Mouse (Mus musculus) forebrain, embryonic 16.5 days (tissue): ENCODE results near the gene Zcchc14. TPM values are rescaled to one million over a fixed set of nuclear protein-coding genes. Genes with fewer than 3 reads are reported as not detected.

ENCODE experiments used
- ATAC-seq: fragments of 200-750 bp; cut with Nextera tagmentation; 2 replicates; pipeline ENCODE4 v1.8.0; 2017; ENCODE audit warnings: mild to moderate bottlenecking, moderate library complexity
- H3K27ac ChIP-seq: fragments of 300-500 bp; sonication (generic); 2 replicates; pipeline ENCODE4 v1.5.1; 2014; ENCODE audit warnings: low read length, control low read depth
- H3K27me3 ChIP-seq: fragments of 300-500 bp; sonication (generic); replicated peaks from 2 replicates; pipeline ENCODE4 v1.6.1; 2014; ENCODE audit warnings: low read length; ENCODE audit not compliant: control insufficient read depth, insufficient read depth
- H3K36me3 ChIP-seq: fragments of 300-500 bp; sonication (generic); 2 replicates; pipeline ENCODE4 v1.6.1; 2014; ENCODE audit not compliant: control insufficient read depth, insufficient read depth
- H3K4me1 ChIP-seq: fragments of 300-500 bp; sonication (generic); replicated peaks from 2 replicates; pipeline ENCODE4 v1.6.1; 2014; ENCODE audit warnings: low read length; ENCODE audit not compliant: control insufficient read depth, insufficient read depth
- H3K4me2 ChIP-seq: fragments of 300-500 bp; sonication (generic); 2 replicates; pipeline ENCODE4 v1.6.1; 2014; ENCODE audit warnings: mild to moderate bottlenecking, low read length, control low read depth
- H3K4me3 ChIP-seq: fragments of 300-500 bp; sonication (generic); replicated peaks from 2 replicates; pipeline ENCODE4 v1.5.1; 2014; ENCODE audit warnings: mild to moderate bottlenecking, low read length, control low read depth
- H3K9ac ChIP-seq: fragments of 300-500 bp; sonication (generic); replicated peaks from 2 replicates; pipeline ENCODE4 v1.6.1; 2014; ENCODE audit warnings: low read depth, low read length, control low read depth
- H3K9me3 ChIP-seq: fragments of 300-500 bp; sonication (generic); 2 replicates; pipeline ENCODE4 v1.6.1; 2016; ENCODE audit warnings: low read length; ENCODE audit not compliant: control insufficient read depth
- WGBS: fragments of 180-500 bp; shearing (Covaris S2); extraction: QIAGEN DNeasy Blood & Tissue Kit; methylation state at CpG from one replicate; pipeline ENCODE4 v1.1.7; 2014; 5-methylcytosine and 5-hydroxymethylcytosine counted together
- polyA plus RNA-seq: library from polyadenylated mRNA; unstranded; fragments of >200 nt; fragmentation: Nextera tagmentation; extraction: Ambion mirVana; gene quantifications from 2 replicates; pipeline ENCODE4 v1.2.1, GENCODE M21; 2015

Zcchc14 gene
- polyA plus RNA-seq, 1 experiment from 2014 or later, result 37.3 TPM

GRCm38 (mm10) chr8:121560432-121561100 is 92.1 kb downstream of the Zcchc14 start:
- ATAC-seq, result no peak
- peaks cover 5% of the 10 kb centered on the region; the same call in 1 of the 2 replicates for H3K36me3 ChIP-seq
- no peak overlapping the region for H3K4me3 ChIP-seq
- no peaks in the 10 kb centered on the region for H3K4me1 ChIP-seq
- no peak overlapping the region for H3K9ac ChIP-seq
- H3K9me3 ChIP-seq, result no peaks in the 10 kb centered on the region
- H3K4me2 ChIP-seq, result no peak overlapping the region
- WGBS, result 94% methylated on average over 7 of the region's 7 CpGs
- no peak overlapping the region for H3K27ac ChIP-seq
- no peaks in the 10 kb centered on the region for H3K27me3 ChIP-seq

GRCm38 (mm10) chr8:121559801-121560200 is 92.9 kb downstream of the Zcchc14 start:
- Histone ChIP-seq H3K9me3 (no peaks in the 10 kb centered on the region), H3K4me3 (no peak overlapping the region), H3K4me2 (no peak overlapping the region), H3K36me3 (peaks cover 5% of the 10 kb centered on the region; the same call in 1 of the 2 replicates), H3K4me1 (no peaks in the 10 kb centered on the region), H3K27ac (no peak overlapping the region), H3K9ac (no peak overlapping the region), H3K27me3 (no peaks in the 10 kb centered on the region)
- ATAC-seq, result no peak
- WGBS, result 94% methylated on average over 12 of the region's 12 CpGs

GRCm38 (mm10) chr8:121558538-121558937 is 94.2 kb downstream of the Zcchc14 start:
- peaks cover 9% of the 10 kb centered on the region; the same call in 1 of the 2 replicates for H3K36me3 ChIP-seq
- 92% methylated on average over 16 of the region's 16 CpGs for WGBS
- no peak for ATAC-seq

GRCm38 (mm10) chr8:121557746-121558145 is 95.0 kb downstream of the Zcchc14 start:
- WGBS, result 94% methylated on average over 11 of the region's 11 CpGs
- peaks cover 14% of the 10 kb centered on the region; the same call in 1 of the 2 replicates for H3K36me3 ChIP-seq
- no peak overlapping the region for H3K4me2 ChIP-seq
- ATAC-seq, result no peak
- H3K4me3 ChIP-seq, result no peak overlapping the region
- H3K27ac ChIP-seq, result no peak overlapping the region
- no peaks in the 10 kb centered on the region for H3K4me1 ChIP-seq
- H3K9me3 ChIP-seq, result no peaks in the 10 kb centered on the region
- no peaks in the 10 kb centered on the region for H3K27me3 ChIP-seq
- H3K9ac ChIP-seq, result no peak overlapping the region

More at GRCm38 (mm10) chr8:121558538-121558937, 94.2 kb downstream of the Zcchc14 start:
- no peak overlapping the region for H3K4me2 ChIP-seq
- no peaks in the 10 kb centered on the region for H3K4me1 ChIP-seq
- H3K27ac ChIP-seq, result no peak overlapping the region
- H3K9ac ChIP-seq, result no peak overlapping the region
- no peaks in the 10 kb centered on the region for H3K9me3 ChIP-seq
- no peaks in the 10 kb centered on the region for H3K27me3 ChIP-seq
- no peak overlapping the region for H3K4me3 ChIP-seq

- no peak for ATAC-seq
- no peak overlapping the region for H3K4me3 ChIP-seq
- H3K27me3 ChIP-seq, result no peaks in the 10 kb centered on the region
- 94% methylated on average over 32 of the region's 32 CpGs for WGBS
- no peaks in the 10 kb centered on the region for H3K9me3 ChIP-seq
- H3K4me1 ChIP-seq, result no peaks in the 10 kb centered on the region
- H3K27ac ChIP-seq, result no peak overlapping the region
- H3K4me2 ChIP-seq, result no peak overlapping the region
- H3K36me3 ChIP-seq, result peaks cover 23% of the 10 kb centered on the region
- H3K9ac ChIP-seq, result no peak overlapping the region
Measured at GRCm38 (mm10) chr8:121553831-121554475, 98.7 kb downstream of the Zcchc14 start.

- H3K9ac ChIP-seq, result no peak overlapping the region
- 86% methylated on average over 9 of the region's 9 CpGs for WGBS
- H3K27ac ChIP-seq, result no peak overlapping the region
- peaks cover 23% of the 10 kb centered on the region for H3K36me3 ChIP-seq
- H3K9me3 ChIP-seq, result no peaks in the 10 kb centered on the region
- no peak overlapping the region for H3K4me2 ChIP-seq
- H3K4me1 ChIP-seq, result no peaks in the 10 kb centered on the region
- H3K4me3 ChIP-seq, result no peak overlapping the region
- H3K27me3 ChIP-seq, result no peaks in the 10 kb centered on the region
- ATAC-seq, result no peak
Measured at GRCm38 (mm10) chr8:121552506-121552905, 100.2 kb downstream of the Zcchc14 start.

- WGBS, result 75% methylated on average over 24 of the region's 24 CpGs
Measured at GRCm38 (mm10) chr8:121551065-121551985, 101.4 kb downstream of the Zcchc14 start.

GRCm38 (mm10) chr8:121550056-121550455 is 102.6 kb downstream of the Zcchc14 start:
- Histone ChIP-seq H3K9ac (no peak overlapping the region), H3K27ac (no peak overlapping the region), H3K4me1 (no peaks in the 10 kb centered on the region; the same call in 1 of the 2 replicates), H3K36me3 (peaks cover 23% of the 10 kb centered on the region), H3K9me3 (no peaks in the 10 kb centered on the region), H3K27me3 (no peaks in the 10 kb centered on the region), H3K4me3 (no peak overlapping the region), H3K4me2 (no peak overlapping the region)
- WGBS, result 86% methylated on average over 6 of the region's 6 CpGs
- ATAC-seq, result no peak

More at GRCm38 (mm10) chr8:121551065-121551985, 101.4 kb downstream of the Zcchc14 start:
- Histone ChIP-seq H3K9me3 (no peaks in the 10 kb centered on the region), H3K36me3 (peaks cover 23% of the 10 kb centered on the region), H3K4me2 (no peak overlapping the region), H3K4me1 (no peaks in the 10 kb centered on the region; the same call in 1 of the 2 replicates), H3K9ac (no peak overlapping the region), H3K4me3 (no peak overlapping the region), H3K27ac (no peak overlapping the region), H3K27me3 (no peaks in the 10 kb centered on the region)
- ATAC-seq, result no peak
